Mouse (Mus musculus) olfactory bulb, adult 2 months (tissue): ENCODE measurements around the gene Fip1l1.

ENCODE experiments used
- CTCF ChIP-seq: fragments of 200-500 bp; IDR thresholded peaks from 2 replicates; pipeline ENCODE4 v1.5.1; 2012; ENCODE audit warnings: low read depth, mild to moderate bottlenecking, low read length, moderate library complexity; ENCODE audit not compliant: insufficient read depth
- POLR2A ChIP-seq: fragments of 200-500 bp; IDR thresholded peaks from 2 replicates; pipeline ENCODE4 v1.6.1; 2012; ENCODE audit warnings: mild to moderate bottlenecking, low read depth, low read length, moderate library complexity; ENCODE audit not compliant: insufficient read depth

- TF ChIP-seq POLR2A: no peak
- TF ChIP-seq CTCF: no peak
Observed at GRCm38 (mm10) chr5:74628001-74628400, 92.8 kb downstream of the Fip1l1 start.
